Mouse (Mus musculus): ENCODE results near the gene Fkbp4. TPM values are rescaled to one million over a fixed set of nuclear protein-coding genes. Genes with fewer than 3 reads are reported as not detected.

Fkbp4 gene
- polyA plus RNA-seq, 1 experiment from 2014 or later: 612 TPM

- H3K4me3 ChIP-seq (ENCODE audit: low read depth, low read length): no peak overlapping the region
- DNase-seq (ENCODE audit: low spot score) (no peak), ATAC-seq (replicated peaks; ENCODE audit: insufficient number of reproducible peaks, low FRiP score, low TSS enrichment, low read depth) (no peak)
- WGBS: 96% methylated on average over 13 of the region's 13 CpGs
- no peak overlapping the region for H3K9ac ChIP-seq (replicated peaks; ENCODE audit: low read length)
- peaks cover 33% of the 10 kb centered on the region for H3K36me3 ChIP-seq (replicated peaks; ENCODE audit: control insufficient read depth, insufficient read depth, low read depth, low read length)
- H3K9me3 ChIP-seq (replicated peaks; ENCODE audit: control insufficient read depth, low read length): no peaks in the 10 kb centered on the region
- no peaks in the 10 kb centered on the region for H3K27me3 ChIP-seq (ENCODE audit: control insufficient read depth, insufficient read depth, low read length)
- H3K4me2 ChIP-seq (ENCODE audit: low read depth, low read length): no peak overlapping the region
- H3K27ac ChIP-seq (replicated peaks; ENCODE audit: low read depth, low read length): no peak overlapping the region
- no peaks in the 10 kb centered on the region for H3K4me1 ChIP-seq (ENCODE audit: control insufficient read depth, insufficient read depth, low read length)
These were observed 6.0 kb downstream of the Fkbp4 start for GRCm38 (mm10) chr6:128432356-128432915.

- Histone ChIP-seq H3K36me3 (replicated peaks; ENCODE audit: control insufficient read depth, insufficient read depth, low read depth, low read length) (peaks cover 26% of the 10 kb centered on the region), H3K9me3 (replicated peaks; ENCODE audit: control insufficient read depth, low read length) (no peaks in the 10 kb centered on the region), H3K4me3 (ENCODE audit: low read depth, low read length) (no peak overlapping the region), H3K27me3 (ENCODE audit: control insufficient read depth, insufficient read depth, low read length) (no peaks in the 10 kb centered on the region), H3K4me2 (ENCODE audit: low read depth, low read length) (no peak overlapping the region), H3K9ac (replicated peaks; ENCODE audit: low read length) (no peak overlapping the region), H3K27ac (replicated peaks; ENCODE audit: low read depth, low read length) (no peak overlapping the region), H3K4me1 (ENCODE audit: control insufficient read depth, insufficient read depth, low read length) (no peaks in the 10 kb centered on the region)
- no peak for DNase-seq (ENCODE audit: low spot score)
- WGBS: 87% methylated on average over 6 of the region's 6 CpGs
- no peak for ATAC-seq (replicated peaks; ENCODE audit: insufficient number of reproducible peaks, low FRiP score, low TSS enrichment, low read depth)
These were observed 8.7 kb downstream of the Fkbp4 start for GRCm38 (mm10) chr6:128429826-128430225.

- H3K4me3 ChIP-seq (ENCODE audit: low read depth, low read length): no peak overlapping the region
- DNase-seq (ENCODE audit: low spot score): no peak
- H3K27ac ChIP-seq (replicated peaks; ENCODE audit: low read depth, low read length): no peak overlapping the region
- no peaks in the 10 kb centered on the region for H3K27me3 ChIP-seq (ENCODE audit: control insufficient read depth, insufficient read depth, low read length)
- H3K4me1 ChIP-seq (ENCODE audit: control insufficient read depth, insufficient read depth, low read length): no peaks in the 10 kb centered on the region
- no peaks in the 10 kb centered on the region for H3K9me3 ChIP-seq (replicated peaks; ENCODE audit: control insufficient read depth, low read length)
- ATAC-seq (replicated peaks; ENCODE audit: insufficient number of reproducible peaks, low FRiP score, low TSS enrichment, low read depth): no peak
- 88% methylated on average over 2 of the region's 2 CpGs for WGBS
- H3K4me2 ChIP-seq (ENCODE audit: low read depth, low read length): no peak overlapping the region
- H3K36me3 ChIP-seq (replicated peaks; ENCODE audit: control insufficient read depth, insufficient read depth, low read depth, low read length): peaks cover 26% of the 10 kb centered on the region
- H3K9ac ChIP-seq (replicated peaks; ENCODE audit: low read length): no peak overlapping the region
These were observed 9.2 kb downstream of the Fkbp4 start for GRCm38 (mm10) chr6:128429300-128429699.

- Histone ChIP-seq H3K4me3 (ENCODE audit: low read depth, low read length) (no peak overlapping the region), H3K4me2 (ENCODE audit: low read depth, low read length) (no peak overlapping the region), H3K9me3 (replicated peaks; ENCODE audit: control insufficient read depth, low read length) (no peaks in the 10 kb centered on the region), H3K4me1 (ENCODE audit: control insufficient read depth, insufficient read depth, low read length) (no peaks in the 10 kb centered on the region), H3K9ac (replicated peaks; ENCODE audit: low read length) (no peak overlapping the region), H3K27me3 (ENCODE audit: control insufficient read depth, insufficient read depth, low read length) (no peaks in the 10 kb centered on the region), H3K27ac (replicated peaks; ENCODE audit: low read depth, low read length) (no peak overlapping the region), H3K36me3 (replicated peaks; ENCODE audit: control insufficient read depth, insufficient read depth, low read depth, low read length) (peaks cover 17% of the 10 kb centered on the region)
- no peak for DNase-seq (ENCODE audit: low spot score)
- WGBS: 90% methylated on average over 5 of the region's 5 CpGs
- ATAC-seq (replicated peaks; ENCODE audit: insufficient number of reproducible peaks, low FRiP score, low TSS enrichment, low read depth): no peak
These were observed 10.9 kb downstream of the Fkbp4 start for GRCm38 (mm10) chr6:128427571-128427970.

GRCm38 (mm10) chr6:128425046-128425445 lies 13.4 kb downstream of the Fkbp4 start:
- H3K27ac ChIP-seq (replicated peaks; ENCODE audit: low read depth, low read length): no peak overlapping the region; the same call in 1 of the 2 replicates
- no peak for ATAC-seq (replicated peaks; ENCODE audit: insufficient number of reproducible peaks, low FRiP score, low TSS enrichment, low read depth)
- no peaks in the 10 kb centered on the region for H3K9me3 ChIP-seq (replicated peaks; ENCODE audit: control insufficient read depth, low read length)
- no peaks in the 10 kb centered on the region for H3K4me1 ChIP-seq (ENCODE audit: control insufficient read depth, insufficient read depth, low read length)
- H3K27me3 ChIP-seq (ENCODE audit: control insufficient read depth, insufficient read depth, low read length): no peaks in the 10 kb centered on the region
- peak overlapping the region; percentile 54 for H3K4me3 ChIP-seq (ENCODE audit: low read depth, low read length)
- DNase-seq (ENCODE audit: low spot score): no peak
- peak overlapping the region; percentile 42 for H3K4me2 ChIP-seq (ENCODE audit: low read depth, low read length)
- WGBS: 22% methylated on average over 9 of the region's 9 CpGs
- peak overlapping the region; percentile 34; the same call in 1 of the 2 replicates for H3K9ac ChIP-seq (replicated peaks; ENCODE audit: low read length)
- H3K36me3 ChIP-seq (replicated peaks; ENCODE audit: control insufficient read depth, insufficient read depth, low read depth, low read length): peaks cover 3% of the 10 kb centered on the region

- peak within 1 kb of the TSS; percentile 87 for H3K27ac ChIP-seq (replicated peaks; ENCODE audit: low read depth, low read length)
- WGBS: under 1% methylated on average over 42 of the region's 42 CpGs
- DNase-seq (ENCODE audit: low spot score): peak; percentile 97
- no peaks in the 10 kb centered on the region; the same call in 1 of the 2 replicates for H3K36me3 ChIP-seq (replicated peaks; ENCODE audit: control insufficient read depth, insufficient read depth, low read depth, low read length)
- peak within 1 kb of the TSS; percentile 54 for H3K4me3 ChIP-seq (ENCODE audit: low read depth, low read length)
- H3K27me3 ChIP-seq (ENCODE audit: control insufficient read depth, insufficient read depth, low read length): no peaks in the 10 kb centered on the region
- no peaks in the 10 kb centered on the region for H3K4me1 ChIP-seq (ENCODE audit: control insufficient read depth, insufficient read depth, low read length)
- peak within 1 kb of the TSS; percentile 46 for H3K4me2 ChIP-seq (ENCODE audit: low read depth, low read length)
- H3K9me3 ChIP-seq (replicated peaks; ENCODE audit: control insufficient read depth, low read length): no peaks in the 10 kb centered on the region
- ATAC-seq (replicated peaks; ENCODE audit: insufficient number of reproducible peaks, low FRiP score, low TSS enrichment, low read depth): peak; percentile 91
- peak within 1 kb of the TSS; percentile 81 for H3K9ac ChIP-seq (replicated peaks; ENCODE audit: low read length)
These were observed 14.0 kb downstream of the Fkbp4 start, which contains the start of gene Itfg2 for GRCm38 (mm10) chr6:128424269-128425019. Gene Itfg2, minus strand, starts transcription at chr6:128424931.

GRCm38 (mm10) chr6:128423496-128424268 lies 14.8 kb downstream of the Fkbp4 start:
- WGBS: 50% methylated on average over 15 of the region's 16 CpGs
- H3K4me2 ChIP-seq (ENCODE audit: low read depth, low read length): peak overlapping the region; percentile 46
- no peaks in the 10 kb centered on the region for H3K27me3 ChIP-seq (ENCODE audit: control insufficient read depth, insufficient read depth, low read length)
- no peaks in the 10 kb centered on the region for H3K9me3 ChIP-seq (replicated peaks; ENCODE audit: control insufficient read depth, low read length)
- DNase-seq (ENCODE audit: low spot score) (no peak), ATAC-seq (replicated peaks; ENCODE audit: insufficient number of reproducible peaks, low FRiP score, low TSS enrichment, low read depth) (0 out of 2 replicates have a peak, but pooled peaks have one; percentile 32)
- H3K27ac ChIP-seq (replicated peaks; ENCODE audit: low read depth, low read length): no peak overlapping the region; the same call in 1 of the 2 replicates
- H3K9ac ChIP-seq (replicated peaks; ENCODE audit: low read length): peak overlapping the region; percentile 81
- H3K4me1 ChIP-seq (ENCODE audit: control insufficient read depth, insufficient read depth, low read length): no peaks in the 10 kb centered on the region
- no peaks in the 10 kb centered on the region for H3K36me3 ChIP-seq (replicated peaks; ENCODE audit: control insufficient read depth, insufficient read depth, low read depth, low read length)
- peak overlapping the region; percentile 54 for H3K4me3 ChIP-seq (ENCODE audit: low read depth, low read length)

All from embryonic facial prominence, embryonic 11.5 days (tissue).